Mouse (Mus musculus): ENCODE results near the gene Dlx1. TPM values are rescaled to one million over a fixed set of nuclear protein-coding genes. Genes with fewer than 3 reads are reported as not detected.

The Dlx1 gene
- 46.1 and 69.6 TPM in 2 replicates for polyA plus RNA-seq (2016; fragmentation: Nextera tagmentation; extraction: Ambion mirVana)

DNA sequence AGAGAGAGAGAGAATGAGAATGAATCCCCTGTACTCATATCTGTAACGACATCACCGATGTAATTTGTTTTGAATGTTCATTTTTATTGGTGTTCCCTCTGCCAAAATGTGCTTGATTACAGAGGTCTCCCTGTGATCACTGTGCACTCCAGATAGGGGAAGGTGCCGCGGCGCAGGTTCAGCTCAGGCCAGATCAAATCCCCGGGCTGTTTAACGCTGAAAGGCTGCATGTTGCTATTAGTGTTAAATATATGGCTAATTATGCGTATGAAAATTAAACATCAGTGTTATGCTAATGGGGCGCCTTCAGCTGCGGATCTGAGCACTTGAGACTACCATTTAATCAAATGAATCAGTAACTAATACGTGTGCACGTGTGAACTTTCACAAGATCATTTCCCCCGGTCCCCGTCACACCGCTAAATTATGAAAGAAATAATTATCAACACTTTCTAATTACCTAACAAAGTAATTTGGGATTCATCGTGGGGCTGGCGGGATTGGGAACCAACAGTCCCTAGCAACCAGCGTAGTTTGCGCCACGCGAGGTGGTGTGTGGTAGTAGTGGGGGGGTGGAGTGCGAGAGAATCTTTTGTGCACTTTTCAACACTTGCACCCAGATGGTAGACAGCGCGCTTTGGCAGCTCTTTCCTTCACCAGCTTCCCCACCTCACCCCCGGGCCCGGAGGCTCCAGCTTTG, at the start of gene Dlx1:
Dlx1 (plus strand) TSS at position 100 of the 700 bp plus-strand sequence.
- peak; percentile 49 for DNase-seq (ENCODE audit: low spot score)
- Histone ChIP-seq H3K27me3 (replicated peaks; ENCODE audit: low read depth, poor library complexity, severe bottlenecking) (peaks cover 100% of the 10 kb centered on the region), H3K27ac (replicated peaks) (peak within 1 kb of the TSS; percentile 89), H3K36me3 (replicated peaks) (no peaks in the 10 kb centered on the region), H3K9me3 (no peaks in the 10 kb centered on the region), H3K4me3 (peak within 1 kb of the TSS; percentile 65), H3K4me1 (peaks cover 87% of the 10 kb centered on the region)
- under 1% methylated on average over 26 of the region's 26 CpGs for WGBS

DNA sequence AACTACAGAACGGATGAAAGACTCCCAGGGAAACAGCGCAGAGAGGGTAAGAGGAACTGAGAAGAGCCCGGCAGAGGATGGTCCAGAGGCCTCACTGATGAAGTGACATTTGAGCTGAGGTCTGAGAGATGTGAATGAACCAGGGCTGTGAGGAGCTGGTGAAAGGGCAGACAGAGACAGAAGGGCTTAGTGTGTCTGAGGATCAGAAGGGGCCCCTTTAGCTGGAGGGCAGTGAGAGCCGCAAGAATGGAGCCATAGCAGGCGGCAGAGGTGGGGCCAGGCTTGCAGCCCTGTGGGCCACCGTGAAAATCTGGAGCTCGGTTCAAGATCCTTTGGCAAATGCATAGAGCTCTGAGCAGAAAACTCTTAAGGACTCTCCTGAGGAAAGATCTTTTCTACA, 48.0 kb upstream of the Dlx1 start:
- 3% methylated on average over 7 of the region's 7 CpGs for WGBS
- Histone ChIP-seq H3K4me3 (peak overlapping the region; percentile 35), H3K4me1 (peaks cover 64% of the 10 kb centered on the region), H3K27me3 (replicated peaks; ENCODE audit: low read depth, poor library complexity, severe bottlenecking) (no peaks in the 10 kb centered on the region), H3K27ac (replicated peaks) (peak overlapping the region; percentile 79), H3K36me3 (replicated peaks) (peaks cover 5% of the 10 kb centered on the region; the same call in 1 of the 2 replicates), H3K9me3 (peaks cover 5% of the 10 kb centered on the region)
- DNase-seq (ENCODE audit: low spot score), result peak; percentile 75

DNA sequence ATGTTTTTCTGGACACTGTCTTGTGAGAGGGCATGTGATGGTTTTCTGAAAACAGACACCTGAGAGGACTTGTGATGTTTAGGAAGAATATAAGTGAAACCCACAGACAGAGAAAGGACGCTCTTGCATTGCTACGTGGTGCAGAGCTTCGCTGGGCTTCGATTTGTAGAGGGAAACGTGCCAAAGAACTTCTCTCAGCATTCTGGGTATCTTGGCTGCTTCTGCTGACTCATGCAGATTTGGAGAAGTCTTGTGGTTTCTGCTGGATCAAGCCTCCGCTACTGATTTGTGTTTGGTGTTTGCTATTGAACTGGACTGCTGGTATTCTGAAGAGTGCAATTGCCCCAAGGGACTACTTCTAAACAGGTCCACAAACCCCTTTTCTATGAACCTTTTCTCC, 46.1 kb upstream of the Dlx1 start:
- no peak overlapping the region for H3K4me3 ChIP-seq
- 78% methylated on average over 6 of the region's 6 CpGs for WGBS
- no peak overlapping the region for H3K27ac ChIP-seq (replicated peaks)
- peaks cover 46% of the 10 kb centered on the region for H3K4me1 ChIP-seq
- peaks cover 5% of the 10 kb centered on the region; the same call in 1 of the 2 replicates for H3K36me3 ChIP-seq (replicated peaks)
- peaks cover 5% of the 10 kb centered on the region for H3K9me3 ChIP-seq
- DNase-seq (ENCODE audit: low spot score), result no peak
- no peaks in the 10 kb centered on the region for H3K27me3 ChIP-seq (replicated peaks; ENCODE audit: low read depth, poor library complexity, severe bottlenecking)

DNA sequence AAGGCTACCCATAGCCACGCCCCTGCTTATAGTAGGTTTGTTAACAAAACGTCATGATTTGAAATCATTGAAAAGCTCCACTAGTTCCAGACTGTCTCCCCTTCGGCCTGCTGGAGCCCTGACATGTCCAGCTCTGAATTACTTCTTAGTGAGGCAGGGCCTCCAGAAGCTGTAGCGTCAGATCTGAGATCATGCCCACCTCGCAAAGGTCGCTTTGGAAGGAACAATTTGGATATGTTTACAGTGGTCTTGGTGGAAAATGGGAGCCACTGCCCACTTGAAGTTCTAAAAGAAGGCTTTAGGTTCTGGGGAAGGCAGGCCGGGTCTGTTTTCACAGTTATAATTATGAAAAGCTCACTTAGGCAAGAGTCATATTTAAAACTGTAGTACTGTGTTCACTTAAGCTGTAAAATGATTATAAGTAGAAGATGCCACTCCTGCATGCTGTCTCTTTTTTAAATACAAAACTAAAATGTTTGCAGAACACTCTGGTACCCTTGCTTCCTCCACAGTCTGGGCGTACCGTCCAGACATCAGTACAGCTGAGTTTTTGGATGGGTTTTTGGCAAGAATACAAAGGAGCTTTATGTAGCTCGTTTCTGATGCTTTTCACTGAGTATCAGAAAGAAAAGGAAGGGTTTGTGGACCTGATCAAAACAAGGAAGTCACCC, 44.7 kb upstream of the Dlx1 start:
- Histone ChIP-seq H3K4me1 (peaks cover 46% of the 10 kb centered on the region), H3K9me3 (no peaks in the 10 kb centered on the region), H3K4me3 (no peak overlapping the region; the same call in 1 of the 2 replicates), H3K27ac (replicated peaks) (peak overlapping the region; percentile 73), H3K27me3 (replicated peaks; ENCODE audit: low read depth, poor library complexity, severe bottlenecking) (no peaks in the 10 kb centered on the region), H3K36me3 (replicated peaks) (no peaks in the 10 kb centered on the region)
- WGBS, result 47% methylated on average over 10 of the region's 10 CpGs
- no peak for DNase-seq (ENCODE audit: low spot score)

DNA sequence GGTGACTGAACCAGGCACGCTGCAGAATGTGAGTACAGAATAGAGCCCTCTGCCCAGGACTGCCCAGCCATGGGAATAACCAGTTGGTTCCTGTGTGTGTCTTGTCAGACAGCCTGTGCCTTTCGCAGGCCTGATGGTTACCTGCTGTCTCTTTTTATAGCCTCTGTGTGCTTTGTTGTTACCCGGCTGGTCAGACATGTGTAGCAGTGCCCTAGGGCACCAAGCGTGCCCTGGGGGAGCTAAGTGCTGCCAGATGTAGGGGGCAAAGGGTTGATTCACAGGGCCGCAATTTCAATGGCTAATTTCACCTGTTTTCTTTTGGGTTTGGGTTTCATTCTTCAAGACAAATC, 44.2 kb upstream of the Dlx1 start:
- Histone ChIP-seq H3K9me3 (no peaks in the 10 kb centered on the region), H3K4me3 (no peak overlapping the region; the same call in 1 of the 2 replicates), H3K27ac (replicated peaks) (peak overlapping the region; percentile 73; the same call in 1 of the 2 replicates), H3K27me3 (replicated peaks; ENCODE audit: low read depth, poor library complexity, severe bottlenecking) (no peaks in the 10 kb centered on the region), H3K36me3 (replicated peaks) (no peaks in the 10 kb centered on the region), H3K4me1 (peaks cover 46% of the 10 kb centered on the region)
- 20% methylated on average over 5 of the region's 5 CpGs for WGBS
- DNase-seq (ENCODE audit: low spot score), result peak; percentile 80

DNA sequence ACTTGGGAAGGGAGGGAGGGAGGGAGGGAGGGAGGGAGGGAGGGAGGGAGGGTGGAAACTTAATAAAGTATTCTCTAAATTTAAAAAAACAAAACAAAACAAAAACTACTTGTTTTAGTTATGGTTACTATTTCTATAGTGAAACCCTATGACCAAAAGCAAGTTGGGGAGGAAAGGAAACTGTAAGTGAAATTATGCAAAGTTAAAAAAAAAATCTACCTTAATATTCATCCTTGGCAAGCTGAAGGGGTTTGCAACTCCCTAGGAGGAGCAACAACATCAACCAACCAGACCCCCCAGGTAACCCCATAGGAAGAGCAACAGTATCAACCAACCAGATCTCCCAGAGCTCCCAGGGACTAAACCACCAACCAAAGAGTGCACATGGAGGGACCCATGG, 36.6 kb upstream of the Dlx1 start:
- no peaks in the 10 kb centered on the region for H3K27me3 ChIP-seq (replicated peaks; ENCODE audit: low read depth, poor library complexity, severe bottlenecking)
- H3K4me3 ChIP-seq, result no peak overlapping the region
- no peaks in the 10 kb centered on the region for H3K36me3 ChIP-seq (replicated peaks)
- H3K4me1 ChIP-seq, result peaks cover 28% of the 10 kb centered on the region
- no peak overlapping the region for H3K27ac ChIP-seq (replicated peaks)
- DNase-seq (ENCODE audit: low spot score), result no peak
- H3K9me3 ChIP-seq, result no peaks in the 10 kb centered on the region

DNA sequence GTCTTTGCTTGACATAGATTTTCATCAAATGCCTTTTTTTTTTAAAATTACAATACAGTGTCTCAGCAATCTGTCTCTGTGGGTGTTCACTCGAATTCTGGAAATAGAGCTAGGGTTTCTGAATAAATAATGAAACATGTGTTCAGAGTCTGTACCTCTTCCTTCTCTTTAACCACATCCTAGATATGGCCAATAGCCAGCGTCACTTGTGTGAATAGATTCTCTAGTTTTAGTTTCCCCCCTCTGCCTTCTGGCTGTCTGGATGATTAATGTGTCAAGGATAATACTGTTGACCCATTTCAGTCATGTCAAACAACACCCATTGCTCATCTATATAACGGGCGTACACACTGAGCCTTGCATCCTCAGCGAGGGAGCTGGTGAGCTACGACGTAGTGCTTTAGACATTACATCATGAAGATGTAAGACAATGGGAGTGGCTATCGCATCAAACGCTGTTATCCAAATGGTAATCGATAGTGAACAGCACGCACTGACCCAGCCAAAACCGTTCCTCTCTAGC, 34.7 kb upstream of the Dlx1 start:
- DNase-seq (ENCODE audit: low spot score), result no peak
- WGBS, result 77% methylated on average over 12 of the region's 12 CpGs
- Histone ChIP-seq H3K27ac (replicated peaks) (no peak overlapping the region), H3K4me3 (no peak overlapping the region), H3K4me1 (peaks cover 41% of the 10 kb centered on the region), H3K27me3 (replicated peaks; ENCODE audit: low read depth, poor library complexity, severe bottlenecking) (no peaks in the 10 kb centered on the region), H3K9me3 (no peaks in the 10 kb centered on the region), H3K36me3 (replicated peaks) (no peaks in the 10 kb centered on the region)

DNA sequence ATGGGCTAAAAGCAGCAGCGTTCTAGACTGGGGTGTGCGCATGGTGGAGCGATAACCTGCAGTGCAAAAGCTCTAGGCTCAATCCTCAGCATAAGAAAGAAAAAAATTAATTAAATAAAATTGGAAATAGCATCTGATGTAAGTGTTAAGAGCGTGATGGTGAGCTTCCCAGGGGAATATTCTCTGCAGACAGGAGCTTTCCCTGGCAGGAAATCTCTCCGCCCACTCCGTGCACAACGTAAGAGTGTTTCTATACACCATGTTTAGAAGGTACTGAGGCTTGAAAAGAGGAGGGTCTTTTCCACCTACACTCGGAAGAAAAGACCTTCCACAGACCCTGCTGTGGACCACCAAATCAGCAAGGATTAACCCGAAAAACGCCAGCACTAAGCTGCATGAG, 33.4 kb upstream of the Dlx1 start:
- Histone ChIP-seq H3K4me3 (no peak overlapping the region), H3K9me3 (no peaks in the 10 kb centered on the region), H3K36me3 (replicated peaks) (no peaks in the 10 kb centered on the region), H3K27ac (replicated peaks) (peak overlapping the region; percentile 51; the same call in 1 of the 2 replicates), H3K27me3 (replicated peaks; ENCODE audit: low read depth, poor library complexity, severe bottlenecking) (no peaks in the 10 kb centered on the region), H3K4me1 (peaks cover 53% of the 10 kb centered on the region)
- WGBS, result 64% methylated on average over 10 of the region's 10 CpGs
- DNase-seq (ENCODE audit: low spot score), result no peak

DNA sequence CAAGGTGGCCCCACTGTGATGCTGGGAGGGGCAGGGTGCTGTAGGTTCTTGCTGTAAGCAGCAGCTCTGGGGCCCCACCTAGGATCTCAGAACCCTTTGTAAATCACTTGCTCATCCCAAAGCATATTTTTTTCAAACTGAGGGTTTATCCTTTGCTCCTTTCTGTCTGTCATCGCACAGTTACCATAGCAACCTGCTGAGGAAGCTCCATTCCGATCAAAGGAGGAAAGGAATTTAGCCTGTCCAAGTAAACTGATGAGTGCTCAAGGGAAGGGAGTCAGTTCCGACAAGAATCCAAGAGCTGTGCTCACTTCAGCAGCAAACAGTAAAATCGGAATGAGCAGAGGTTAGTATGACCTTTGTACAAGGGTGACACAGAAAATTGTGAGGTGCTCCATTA, 32.9 kb upstream of the Dlx1 start:
- 20% methylated on average over 4 of the region's 4 CpGs for WGBS
- Histone ChIP-seq H3K36me3 (replicated peaks) (no peaks in the 10 kb centered on the region), H3K27me3 (replicated peaks; ENCODE audit: low read depth, poor library complexity, severe bottlenecking) (no peaks in the 10 kb centered on the region), H3K9me3 (no peaks in the 10 kb centered on the region), H3K27ac (replicated peaks) (peak overlapping the region; percentile 51), H3K4me3 (no peak overlapping the region), H3K4me1 (peaks cover 58% of the 10 kb centered on the region)
- DNase-seq (ENCODE audit: low spot score), result peak; percentile 32

DNA sequence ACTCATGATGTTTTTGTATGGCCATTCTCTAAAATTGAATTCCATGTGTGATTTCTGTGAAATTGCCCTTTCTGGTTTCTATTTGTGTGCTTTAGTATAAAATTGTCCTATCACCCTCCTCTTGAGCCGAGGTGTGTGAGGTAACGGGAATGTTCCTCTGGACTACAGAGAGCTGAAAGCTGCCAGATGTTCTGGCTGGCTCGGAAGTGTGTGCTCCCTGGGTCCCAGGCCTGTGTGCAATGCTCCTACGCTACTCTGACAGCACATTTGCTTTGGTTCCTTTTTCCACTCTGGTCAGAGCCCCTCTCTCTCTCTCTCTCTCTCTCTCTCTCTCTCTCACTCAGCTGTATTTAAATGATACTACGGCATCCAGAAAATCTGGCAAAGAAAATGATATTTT, 30.7 kb upstream of the Dlx1 start:
- peak; percentile 56 for DNase-seq (ENCODE audit: low spot score)
- Histone ChIP-seq H3K27ac (replicated peaks) (peak overlapping the region; percentile 65), H3K4me3 (no peak overlapping the region), H3K9me3 (no peaks in the 10 kb centered on the region), H3K36me3 (replicated peaks) (no peaks in the 10 kb centered on the region), H3K27me3 (replicated peaks; ENCODE audit: low read depth, poor library complexity, severe bottlenecking) (no peaks in the 10 kb centered on the region), H3K4me1 (peaks cover 66% of the 10 kb centered on the region)
- WGBS, result 45% methylated on average over 5 of the region's 5 CpGs

DNA sequence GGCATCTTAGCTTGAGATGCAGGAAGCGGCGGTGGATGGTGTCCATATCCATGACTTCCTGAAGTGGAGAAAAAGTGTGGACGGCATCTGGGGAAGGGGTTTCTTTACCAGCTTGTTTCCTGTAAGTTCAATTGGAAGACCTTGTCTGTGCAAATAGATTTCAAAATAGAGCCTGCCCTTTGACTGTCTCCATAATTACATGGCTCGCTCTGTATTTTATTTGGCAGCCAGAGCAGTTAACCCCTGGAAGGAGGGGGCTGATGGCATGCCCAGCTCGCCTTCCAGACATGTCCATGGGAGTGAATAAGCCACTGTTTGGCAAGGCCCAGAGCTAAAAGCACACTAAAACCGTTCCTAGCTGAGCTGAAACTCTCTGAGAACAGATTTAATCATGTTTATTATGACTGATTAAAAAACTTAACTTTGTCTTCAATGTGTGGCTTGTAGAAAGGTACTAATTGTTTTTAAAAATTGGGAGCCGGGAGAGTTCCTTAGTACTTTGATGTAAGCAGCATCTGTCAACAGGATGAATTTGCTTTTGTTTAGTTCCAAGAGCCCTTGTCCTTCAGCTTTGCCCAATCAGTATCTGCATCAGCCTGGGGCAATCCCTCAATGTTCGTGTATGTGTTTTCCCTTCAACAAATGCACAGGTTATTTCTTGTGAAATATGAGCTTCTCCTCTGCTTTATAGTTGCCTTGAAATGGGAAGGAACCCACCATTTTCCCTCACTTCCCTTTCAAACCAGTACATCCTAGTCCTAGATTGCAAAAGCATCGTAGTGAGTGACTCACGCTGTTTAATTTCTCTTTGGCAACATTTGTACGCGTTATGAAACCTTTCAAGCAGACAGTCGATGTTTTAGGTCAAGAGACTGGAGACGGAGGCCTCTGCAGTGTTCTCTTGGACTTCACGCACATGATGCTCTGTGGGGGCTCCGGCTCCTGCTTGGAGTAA, 28.4 kb upstream of the Dlx1 start:
- H3K27me3 ChIP-seq (replicated peaks; ENCODE audit: low read depth, poor library complexity, severe bottlenecking), result no peaks in the 10 kb centered on the region
- peak overlapping the region; percentile 76 for H3K27ac ChIP-seq (replicated peaks)
- 47% methylated on average over 16 of the region's 16 CpGs for WGBS
- peak; percentile 61 for DNase-seq (ENCODE audit: low spot score)
- H3K4me1 ChIP-seq, result peaks cover 57% of the 10 kb centered on the region
- no peaks in the 10 kb centered on the region for H3K36me3 ChIP-seq (replicated peaks)
- H3K4me3 ChIP-seq, result no peak overlapping the region
- no peaks in the 10 kb centered on the region for H3K9me3 ChIP-seq

DNA sequence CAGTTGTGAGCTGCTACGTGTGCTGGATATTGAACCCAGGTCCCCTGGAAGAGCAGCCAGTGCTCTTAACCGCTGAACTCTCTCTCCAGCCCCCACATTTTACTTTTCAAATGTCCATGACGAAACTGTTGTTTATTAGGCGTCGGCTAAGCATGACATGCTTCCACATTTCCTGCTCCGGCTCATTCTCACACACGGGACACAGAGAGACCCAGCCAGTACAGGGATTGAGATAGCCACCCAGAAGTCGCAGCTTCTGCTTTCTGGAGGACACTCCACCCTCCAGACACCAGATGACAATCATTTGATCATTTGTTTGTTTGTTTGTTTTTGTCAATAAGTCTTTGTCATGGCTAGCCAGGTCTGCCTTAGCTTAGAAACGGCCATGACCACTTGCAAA, 23.1 kb upstream of the Dlx1 start:
- WGBS, result 80% methylated on average over 9 of the region's 9 CpGs
- no peak overlapping the region for H3K27ac ChIP-seq (replicated peaks)
- peaks cover 38% of the 10 kb centered on the region for H3K4me1 ChIP-seq
- DNase-seq (ENCODE audit: low spot score), result no peak
- no peak overlapping the region for H3K4me3 ChIP-seq
- H3K9me3 ChIP-seq, result no peaks in the 10 kb centered on the region
- no peaks in the 10 kb centered on the region for H3K36me3 ChIP-seq (replicated peaks)
- no peaks in the 10 kb centered on the region for H3K27me3 ChIP-seq (replicated peaks; ENCODE audit: low read depth, poor library complexity, severe bottlenecking)

Measured in embryonic facial prominence, embryonic 10.5 days (tissue).